Mouse (Mus musculus): ENCODE data around the gene Ms4a12. TPM values are rescaled to one million over a fixed set of nuclear protein-coding genes. Genes with fewer than 3 reads are reported as not detected.

Gene Ms4a12
- total RNA-seq, 2 experiments from 2014 or later = not detected

Other genes with a start within 250 kb of the Ms4a12 start
- not detected for gene Ms4a15, start 239.2 kb downstream of the Ms4a12 start, total RNA-seq (2021)
- gene Ms4a18, start 214.4 kb downstream of the Ms4a12 start, total RNA-seq (2021) = not detected
- under 1 TPM; 0.25 to 0.26 TPM for gene Ms4a8a, start 151.3 kb downstream of the Ms4a12 start, total RNA-seq (2021)
- not detected for gene 1700017D01Rik, start 101.6 kb downstream of the Ms4a12 start, total RNA-seq (2021)
- not detected for gene 1700025F22Rik, start 67.1 kb downstream of the Ms4a12 start, total RNA-seq (2021)
- not detected for gene Ms4a13, start 35.7 kb downstream of the Ms4a12 start, total RNA-seq (2021)
- under 1 TPM; 0.36 to 0.57 TPM for gene Ms4a1, start 33.8 kb upstream of the Ms4a12 start, total RNA-seq (2021)
- not detected for gene Ms4a5, start 51.4 kb upstream of the Ms4a12 start, total RNA-seq (2021)
- gene Ms4a14, start 82.0 kb upstream of the Ms4a12 start, total RNA-seq (2021) = not detected
- 1 to 10 TPM; 1.4 to 2.4 TPM for gene Ms4a7, start 103.7 kb upstream of the Ms4a12 start, total RNA-seq (2021)
- gene Ms4a4a, start 143.1 kb upstream of the Ms4a12 start, total RNA-seq (2021) = 1 to 10 TPM; 1.6 to 2.5 TPM
- gene Ms4a4c, start 172.3 kb upstream of the Ms4a12 start, total RNA-seq (2021) = not detected
- 1 to 10 TPM in 1 of 2 experiments, under 1 TPM in 1; 0.95 to 1.0 TPM for gene Ms4a4b, start 211.1 kb upstream of the Ms4a12 start, total RNA-seq (2021)
- 1 to 10 TPM; 3.5 to 3.8 TPM for gene Ms4a6c, start 236.9 kb upstream of the Ms4a12 start, total RNA-seq (2021)